17 mouse cellular contexts compared by ENCODE assay signal in the genomic region with DNA sequence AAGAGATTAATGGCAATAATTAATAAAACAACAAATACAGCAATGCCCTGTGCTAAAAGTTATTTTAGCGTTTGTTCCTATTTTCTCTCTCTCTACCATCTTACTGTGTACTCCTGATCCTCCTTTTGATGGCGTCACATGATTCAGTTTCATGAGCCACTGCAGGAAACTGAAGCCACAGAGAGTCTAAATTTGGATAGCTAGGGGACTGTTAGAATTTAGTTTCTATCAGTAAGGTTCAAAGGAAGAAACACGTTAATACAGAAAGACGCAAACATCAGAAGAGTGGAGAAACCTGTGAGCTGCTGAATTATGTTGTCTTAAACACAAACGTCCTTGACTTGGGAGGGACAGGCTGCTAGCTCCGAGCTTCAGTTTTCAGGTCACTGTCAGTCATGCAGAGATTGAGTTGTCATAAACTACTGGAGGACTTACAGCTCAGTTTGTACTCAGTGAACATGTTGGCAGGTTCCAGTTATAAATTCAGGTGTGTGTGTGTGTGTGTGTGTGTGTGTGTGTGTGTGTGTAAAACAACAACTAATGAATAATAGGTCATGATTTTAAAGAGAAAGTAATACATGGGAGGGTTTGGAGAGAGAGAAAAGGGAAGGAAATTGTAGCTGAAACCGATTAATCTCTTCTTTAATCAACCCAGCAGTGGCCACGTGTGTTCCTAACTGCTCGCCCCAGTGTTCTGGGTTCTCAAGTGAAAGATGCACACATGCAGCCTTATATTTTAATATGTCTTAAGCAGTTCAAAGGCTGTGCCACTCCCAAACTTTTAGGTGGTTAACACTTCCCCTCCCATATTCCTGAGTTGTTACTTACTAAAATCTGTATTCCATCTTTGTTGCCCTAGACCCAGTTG. TPM values are rescaled to one million over a fixed set of nuclear protein-coding genes. Genes with fewer than 3 reads are reported as not detected.
DNase-seq lines count a peak whose midpoint lies in the region; ATAC-seq and TF ChIP-seq lines count a peak whose summit lies in the region.
"Had no signal": no experiment of that assay in that cellular context is flagged by ENCODE, and none has a peak within 500 bp of the region (broad histone marks: within the 10 kb centered on the region; RNA-seq: fewer than 3 reads in every experiment).

No protein-coding gene starts in this region.

- no peaks in the 10 kb centered on the region for H3K36me3 ChIP-seq in thymus, adult 2 months (ENCODE audit: control insufficient read depth, insufficient read depth, low read length)
- H3K36me3 ChIP-seq: hindbrain, embryonic 12.5 days; limb, embryonic 13.5 days had no signal

- TF ChIP-seq CTCF in thymus, adult 2 months (IDR thresholded peaks at IDR 0.05; ENCODE audit: borderline replicate concordance, control insufficient read depth, extremely low read depth, insufficient read depth, low read length, poor library complexity), result no peak
- no peak for TF ChIP-seq CTCF in bone marrow macrophage, adult 2 months (IDR thresholded peaks at IDR 0.05; ENCODE audit: low read depth, low read length)

- no peak overlapping the region for H3K4me3 ChIP-seq in thymus, adult 2 months (ENCODE audit: control insufficient read depth, insufficient read depth, low read length)
- peak overlapping the region; percentile 51 for H3K4me3 ChIP-seq in bone marrow macrophage, adult 2 months (ENCODE audit: insufficient read depth, low read length)
- H3K4me3 ChIP-seq: hindbrain, embryonic 12.5 days; left cerebral cortex, adult 2 months; limb, embryonic 13.5 days had no signal

- peak; percentile 66 for ATAC-seq in megakaryocyte, adult 5-6 weeks (ENCODE audit: poor library complexity, severe bottlenecking)
- ATAC-seq: forebrain, embryonic 14.5 days; intestine, postnatal 0 days had no signal

- no peaks in the 10 kb centered on the region for H3K27me3 ChIP-seq in thymus, adult 2 months (ENCODE audit: control insufficient read depth, insufficient read depth, low read length)
- H3K27me3 ChIP-seq: hindbrain, embryonic 12.5 days; limb, embryonic 13.5 days had no signal

- H3K27ac ChIP-seq in thymus, adult 2 months (ENCODE audit: control insufficient read depth, insufficient read depth, low read length), result peak overlapping the region; percentile 47
- peak overlapping the region; percentile 99 for H3K27ac ChIP-seq in bone marrow macrophage, adult 2 months (ENCODE audit: insufficient read depth, low read depth, low read length)
- H3K27ac ChIP-seq: hindbrain, embryonic 12.5 days; left cerebral cortex, adult 2 months; limb, embryonic 13.5 days had no signal

- DNase-seq in thymus, adult 2 months, result no peak
- no peak for DNase-seq in thymus, postnatal 25 days
- no peak for DNase-seq in cerebellum, adult 9-10 months
- no peak for DNase-seq in urinary bladder, adult 2 months (ENCODE audit: low spot score)
- DNase-seq in adrenal gland, postnatal 10 days, result no peak
- DNase-seq: cerebellum, adult 9-11 months; heart, adult 18-20 months; kidney, postnatal 10 days; lung, postnatal 36 days; thymus, adult 18-20 months had no signal

- peaks cover 2% of the 10 kb centered on the region; the same call in 1 of the 2 replicates for H3K4me1 ChIP-seq in thymus, adult 2 months (replicated peaks; ENCODE audit: control insufficient read depth, insufficient read depth, low read length)
- H3K4me1 ChIP-seq in bone marrow macrophage, adult 2 months (ENCODE audit: control insufficient read depth, insufficient read depth, low read length), result peaks cover 24% of the 10 kb centered on the region
- H3K4me1 ChIP-seq: hindbrain, embryonic 12.5 days; limb, embryonic 13.5 days had no signal

- TF ChIP-seq POLR2A in thymus, adult 2 months (IDR thresholded peaks at IDR 0.05; ENCODE audit: control insufficient read depth, extremely low read depth, insufficient read depth, low read length, poor library complexity), result no peak
- no peak for TF ChIP-seq POLR2A in bone marrow macrophage, adult 2 months (IDR thresholded peaks at IDR 0.05; ENCODE audit: borderline replicate concordance, low read depth, low read length)

- 3% methylated on average over 9 of the region's 9 CpGs for WGBS in thymus, adult 2 months

RNA-seq across cellular contexts. Expression of a gene that starts 9.4 kb away (rescaled TPM):
- 1.8 and 3.1 TPM in 2 replicates for polyA plus RNA-seq in thymus, adult 2 months (2012; rRNA removed)
- 34.9 and 41.4 TPM in 2 replicates for polyA plus RNA-seq in bone marrow macrophage, adult 2 months (2012; ENCODE audit: insufficient read depth, insufficient read length, missing spikeins)
- 7.2 and 7.9 TPM in 2 replicates for total RNA-seq in megakaryocyte, adult 5-6 weeks (2015)
- total RNA-seq in megakaryocyte, adult 5-6 weeks (2017), result 17.8 and 29.7 TPM in 2 replicates
- 3.9 and 4.8 TPM in 2 replicates for polyA plus RNA-seq in urinary bladder, adult 2 months (2012; rRNA removed)
- total RNA-seq in adrenal gland, postnatal 10 days (2021), result 100 to 1,000 TPM; 164 to 216 TPM
